Mouse (Mus musculus) left cerebral cortex, postnatal 10 days (tissue): Measurements from ENCODE around the gene Pde2a. TPM values are rescaled to one million over a fixed set of nuclear protein-coding genes. Genes with fewer than 3 reads are reported as not detected.
A peak's percentile ranks its signal among the peaks of the same experiment; 100 is the strongest.

Source experiments
- DNase-seq, 2 experiments: peaks; one replicate each; pipeline ENCODE4 v3.0.0; 2021 to 2022; ENCODE audit warnings: low spot score in 2 of 2, mixed read lengths in 1 of 2; ENCODE audit errors: extremely low spot score in 1 of 2
- intact Hi-C: fragments of 180-260 bp; cut with DNase I; formaldehyde crosslinking; loops from one replicate; pipeline ENCODE4 v1.15.1; 2025
- total RNA-seq, 2 experiments: library from RNA; stranded (reverse); gene quantifications; 2 replicates each; pipeline ENCODE4 v1.2.3; 2021

The Pde2a gene
- total RNA-seq, 2 experiments from 2014 or later: 294 to 295 TPM

GRCm38 (mm10) chr7:101395471-101395870 is 26.0 kb upstream of the Pde2a start:
- intact Hi-C loops: no loop called here
- DNase-seq: no peak

GRCm38 (mm10) chr7:101397175-101397574 is 24.3 kb upstream of the Pde2a start:
- no peak for DNase-seq
- intact Hi-C loops: no loop called here

GRCm38 (mm10) chr7:101401510-101401909 is 20.0 kb upstream of the Pde2a start:
- DNase-seq: no peak
- intact Hi-C loops: no loop called here

GRCm38 (mm10) chr7:101403831-101404230 is 17.7 kb upstream of the Pde2a start:
- intact Hi-C loops: no loop called here
- DNase-seq: no peak

- DNase-seq: no peak
- intact Hi-C loops: loop anchor here (5.0 kb wide), 1 partner anchor 212 kb away; no protein-coding TSS in a partner anchor
Measured at GRCm38 (mm10) chr7:101410267-101410936, 11.1 kb upstream of the Pde2a start, which contains the start of gene Gm45837. Gene Gm45837 (plus strand): TSS chr7:101410886.

GRCm38 (mm10) chr7:101412796-101413195 is 8.7 kb upstream of the Pde2a start:
- peak; percentile 83 to 89 for DNase-seq
- intact Hi-C loops: loop anchor here (5.0 kb wide), 1 partner anchor 210 kb away; no protein-coding TSS in a partner anchor

- no peak for DNase-seq
- intact Hi-C loops: loop anchor here (5.0 kb wide), 1 partner anchor 208 kb away; no protein-coding TSS in a partner anchor
Measured at GRCm38 (mm10) chr7:101414209-101414608, 7.3 kb upstream of the Pde2a start.

GRCm38 (mm10) chr7:101414661-101415511 is 6.6 kb upstream of the Pde2a start:
- peak in 1 of 2 experiments; percentile 71 for DNase-seq
- intact Hi-C loops: loop anchor here (5.0 kb wide), 1 partner anchor 207 kb away; no protein-coding TSS in a partner anchor

- intact Hi-C loops: no loop called here
- no peak for DNase-seq
Measured at GRCm38 (mm10) chr7:101415512-101416100, 5.9 kb upstream of the Pde2a start.

- intact Hi-C loops: no loop called here
- DNase-seq: no peak
Measured at GRCm38 (mm10) chr7:101416391-101416790, 5.1 kb upstream of the Pde2a start.

GRCm38 (mm10) chr7:101419013-101419770 is 2.3 kb upstream of the Pde2a start:
- DNase-seq: no peak
- intact Hi-C loops: no loop called here

- no peak for DNase-seq
- intact Hi-C loops: no loop called here
Measured at GRCm38 (mm10) chr7:101422069-101422468, 578 bp downstream of the Pde2a start.

GRCm38 (mm10) chr7:101422646-101423045 is 1.2 kb downstream of the Pde2a start:
- no peak for DNase-seq
- intact Hi-C loops: no loop called here

- intact Hi-C loops: no loop called here
- DNase-seq: no peak
Measured at GRCm38 (mm10) chr7:101423970-101424369, 2.5 kb downstream of the Pde2a start.

GRCm38 (mm10) chr7:101426692-101427091 is 5.2 kb downstream of the Pde2a start:
- DNase-seq: no peak
- intact Hi-C loops: loop anchor here (2.0 kb wide), 1 partner anchor 116 kb away; no protein-coding TSS in a partner anchor

GRCm38 (mm10) chr7:101427736-101428135 is 6.2 kb downstream of the Pde2a start:
- DNase-seq: no peak
- intact Hi-C loops: loop anchor here (2.0 kb wide), 1 partner anchor 115 kb away; no protein-coding TSS in a partner anchor

GRCm38 (mm10) chr7:101435038-101435437 is 13.5 kb downstream of the Pde2a start:
- intact Hi-C loops: no loop called here
- no peak for DNase-seq

GRCm38 (mm10) chr7:101437876-101438275 is 16.4 kb downstream of the Pde2a start:
- intact Hi-C loops: no loop called here
- no peak for DNase-seq

- DNase-seq: no peak
- intact Hi-C loops: no loop called here
Measured at GRCm38 (mm10) chr7:101443093-101443492, 21.6 kb downstream of the Pde2a start.
